Mouse (Mus musculus) liver, embryonic 14.5 days (tissue): Measurements from ENCODE around the gene Anxa6.

ENCODE experiments used
- CTCF ChIP-seq: IDR thresholded peaks from 2 replicates; pipeline ENCODE4 v1.5.1; 2016; ENCODE audit warnings: antibody characterized with exemption, low read depth, control low read depth
- EP300 ChIP-seq: IDR thresholded peaks from 2 replicates; pipeline ENCODE4 v1.6.1; 2016; ENCODE audit warnings: antibody characterized with exemption, low read depth

GRCm38 (mm10) chr11:55036601-55037000, 3.4 kb upstream of the Anxa6 start:
- TF ChIP-seq CTCF (no peak), EP300 (no peak)
